Mouse (Mus musculus) ES-E14 (cell line): ENCODE results near the gene Ap5z1. TPM values are rescaled to one million over a fixed set of nuclear protein-coding genes. Genes with fewer than 3 reads are reported as not detected.

Experiments used
- DNase-seq: peaks from one replicate; pipeline ENCODE4 v3.0.0-alpha.2; 2013; ENCODE audit warnings: low read depth, low spot score
- H3K27ac ChIP-seq: 2 replicates; pipeline ENCODE4 v1.5.1; 2012; ENCODE audit warnings: low read depth, mild to moderate bottlenecking, low read length, moderate library complexity, mixed read lengths; ENCODE audit not compliant: poor library complexity, insufficient read depth, severe bottlenecking
- H3K36me3 ChIP-seq: 2 replicates; pipeline ENCODE4 v1.6.1; 2012; ENCODE audit warnings: mild to moderate bottlenecking, low read length, moderate library complexity, mixed read lengths; ENCODE audit not compliant: control insufficient read depth, poor library complexity, insufficient read depth, severe bottlenecking
- H3K4me1 ChIP-seq, 2 experiments: fragments of 150-350 bp in 1 of 2; sonication (generic) in 1 of 2; 2 replicates each; pipeline ENCODE4 v1.6.1; 2012; ENCODE audit warnings: low read length in 2 of 2, mild to moderate bottlenecking in 1 of 2, mixed read lengths in 1 of 2; ENCODE audit not compliant: control insufficient read depth in 2 of 2, insufficient read depth in 2 of 2, poor library complexity in 1 of 2
- H3K4me3 ChIP-seq, 2 experiments: fragments of 150-350 bp in 1 of 2; sonication (generic) in 1 of 2; 2 replicates each; pipeline ENCODE4 v1.5.1; 2012; ENCODE audit warnings: low read length in 2 of 2, low read depth in 1 of 2, mild to moderate bottlenecking in 1 of 2, mixed read lengths in 1 of 2; ENCODE audit not compliant: insufficient read depth in 1 of 2, poor library complexity in 1 of 2, severe bottlenecking in 1 of 2
- H3K9ac ChIP-seq: 2 replicates; pipeline ENCODE4 v1.6.1; 2012; ENCODE audit warnings: low read depth, mild to moderate bottlenecking, low read length, mixed read lengths; ENCODE audit not compliant: poor library complexity, insufficient read depth, severe bottlenecking
- H3K9me3 ChIP-seq: fragments of 150-350 bp; sonication (generic); 2 replicates; pipeline ENCODE4 v1.6.1; 2012; ENCODE audit warnings: low read depth, mild to moderate bottlenecking, low read length; ENCODE audit not compliant: control insufficient read depth, insufficient read depth
- CHD2 ChIP-seq: IDR thresholded peaks from 2 replicates; pipeline ENCODE4 v1.6.1; 2014; ENCODE audit warnings: mild to moderate bottlenecking, low read depth, low read length, inconsistent platforms
- HCFC1 ChIP-seq: IDR thresholded peaks from 2 replicates; pipeline ENCODE4 v1.6.1; 2012; ENCODE audit warnings: low read length, inconsistent platforms, borderline replicate concordance; ENCODE audit not compliant: insufficient read depth
- MAFK ChIP-seq: IDR thresholded peaks from 2 replicates; pipeline ENCODE4 v1.6.1; 2014; ENCODE audit warnings: mild to moderate bottlenecking, low read depth, low read length, inconsistent platforms; ENCODE audit not compliant: insufficient read depth
- ZC3H11A ChIP-seq: IDR thresholded peaks from 2 replicates; pipeline ENCODE4 v1.6.1; 2012; ENCODE audit warnings: low read depth, mild to moderate bottlenecking, inconsistent platforms, low read length, borderline replicate concordance
- ZNF384 ChIP-seq: IDR thresholded peaks from 2 replicates; pipeline ENCODE4 v1.6.1; 2012; ENCODE audit warnings: low read depth, low read length, inconsistent platforms
- in situ Hi-C, 2 experiments: fragments of 600-800 bp; cut with MboI; formaldehyde crosslinking; loops; one replicate each; pipeline ENCODE4 v1.15.1; 2025; ENCODE audit warnings: low sequenced_read_pairs in 2 of 2, inconsistent platforms in 1 of 2; ENCODE audit not compliant: unreplicated experiment in 2 of 2
- total RNA-seq: library from RNA; depleted of rRNA; stranded (reverse); fragments of 300-350 nt; gene quantifications from 2 replicates; pipeline ENCODE4 v1.2.3, GENCODE M21; 2012

Ap5z1 gene
- total RNA-seq, 1 experiment: 17.4 TPM

- H3K9ac ChIP-seq: 0 out of 2 replicates have a peak overlapping the region, but pooled peaks have one; percentile 17
- H3K27ac ChIP-seq: no peak overlapping the region
- in situ Hi-C loops: no loop called here
- DNase-seq: no peak
- TF ChIP-seq MAFK (no peak), CHD2 (no peak), ZNF384 (no peak), ZC3H11A (no peak), HCFC1 (no peak)
- H3K4me3 ChIP-seq: no peak overlapping the region
- no peaks in the 10 kb centered on the region; the same call in 1 of the 2 replicates for H3K9me3 ChIP-seq
- peaks cover 0 to 7% of the 10 kb centered on the region in 2 experiments; a peak in 3 of 4 replicates for H3K4me1 ChIP-seq
- H3K36me3 ChIP-seq: peaks cover 51% of the 10 kb centered on the region
These were observed 6.1 kb downstream of the Ap5z1 start for GRCm38 (mm10) chr5:142469796-142470195.

DNA sequence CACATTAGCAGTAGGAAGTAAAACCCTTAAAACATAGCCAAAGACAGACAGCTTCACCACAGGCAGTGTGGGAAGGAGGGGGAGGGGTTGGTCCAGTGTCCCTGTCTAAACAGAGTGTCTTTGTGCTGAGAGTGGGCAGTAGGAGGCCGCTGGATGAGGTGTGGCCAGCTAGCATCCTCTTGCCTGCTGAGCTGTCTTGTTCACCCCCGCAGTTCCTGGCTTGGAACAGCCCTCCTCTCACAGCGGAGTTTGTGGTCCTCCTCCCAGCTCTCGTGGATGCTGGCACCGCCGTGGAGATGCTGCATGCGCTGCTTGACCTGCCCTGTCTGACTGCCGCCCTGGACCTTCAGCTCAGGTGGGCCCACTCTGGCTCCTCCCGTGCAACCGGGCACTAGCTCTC lies 10.0 kb downstream of the Ap5z1 start:
- no peak for TF ChIP-seq CHD2
- TF ChIP-seq HCFC1: no peak
- TF ChIP-seq MAFK: no peak
- no peak for TF ChIP-seq ZC3H11A
- no peak for TF ChIP-seq ZNF384
- Histone ChIP-seq H3K36me3 (peaks cover 34% of the 10 kb centered on the region), H3K9me3 (no peaks in the 10 kb centered on the region; the same call in 1 of the 2 replicates), H3K9ac (no peak overlapping the region), H3K4me1 (peaks cover 0 to 26% of the 10 kb centered on the region in 2 experiments; a peak in 2 of 4 replicates), H3K4me3 (no peak overlapping the region), H3K27ac (no peak overlapping the region)
- in situ Hi-C loops: no loop called here
- no peak for DNase-seq

DNA sequence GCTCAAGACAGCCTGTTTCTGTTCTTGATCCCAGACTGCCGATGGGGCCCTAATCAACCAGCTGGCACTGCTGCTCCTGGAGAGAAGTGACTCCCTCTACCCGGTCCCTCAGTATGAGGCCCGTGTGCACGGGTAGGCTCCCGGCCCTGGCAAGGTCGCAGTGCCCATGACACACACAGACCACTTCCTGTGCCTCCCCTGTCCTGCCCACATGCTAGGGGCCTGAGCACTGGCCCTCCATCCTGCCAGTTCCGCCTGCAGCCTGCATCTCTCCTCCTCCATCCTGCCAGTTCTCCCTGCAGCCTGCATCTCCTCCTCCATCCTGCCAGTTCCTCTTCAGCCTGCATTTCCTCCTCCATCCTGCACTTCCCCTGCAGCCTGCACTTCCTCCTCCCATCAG lies 11.9 kb downstream of the Ap5z1 start:
- in situ Hi-C loops: no loop called here
- no peak overlapping the region; the same call in 1 of the 2 replicates for H3K9ac ChIP-seq

GRCm38 (mm10) chr5:142477346-142477745 lies 13.6 kb downstream of the Ap5z1 start:
- in situ Hi-C loops: no loop called here
- no peaks in the 10 kb centered on the region for H3K9me3 ChIP-seq
- no peak overlapping the region for H3K4me3 ChIP-seq
- peak overlapping the region; percentile 35; the same call in 1 of the 2 replicates for H3K9ac ChIP-seq
- TF ChIP-seq ZNF384: no peak
- no peak for TF ChIP-seq HCFC1
- TF ChIP-seq MAFK: no peak
- no peak for TF ChIP-seq CHD2
- no peak for TF ChIP-seq ZC3H11A
- no peak for DNase-seq
- H3K27ac ChIP-seq: peak overlapping the region; percentile 89; the same call in 1 of the 2 replicates
- H3K36me3 ChIP-seq: peaks cover 8% of the 10 kb centered on the region; the same call in 1 of the 2 replicates
- peaks cover 0 to 28% of the 10 kb centered on the region in 2 experiments; a peak in 2 of 4 replicates for H3K4me1 ChIP-seq

More for the DNA sequence above, 11.9 kb downstream of the Ap5z1 start:
- Histone ChIP-seq H3K9me3 (no peaks in the 10 kb centered on the region), H3K4me1 (peaks cover 0 to 26% of the 10 kb centered on the region in 2 experiments; a peak in 2 of 4 replicates), H3K36me3 (peaks cover 18% of the 10 kb centered on the region; the same call in 1 of the 2 replicates), H3K27ac (no peak overlapping the region), H3K4me3 (no peak overlapping the region)
- TF ChIP-seq ZC3H11A: no peak
- TF ChIP-seq CHD2: no peak
- no peak for TF ChIP-seq ZNF384
- TF ChIP-seq HCFC1: no peak
- no peak for TF ChIP-seq MAFK
- DNase-seq: no peak

- peak overlapping the region; percentile 89 for H3K27ac ChIP-seq
- no peaks in the 10 kb centered on the region for H3K9me3 ChIP-seq
- H3K9ac ChIP-seq: peak overlapping the region; percentile 8; the same call in 1 of the 2 replicates
- peaks cover 0 to 28% of the 10 kb centered on the region in 2 experiments; a peak in 2 of 4 replicates for H3K4me1 ChIP-seq
- TF ChIP-seq CHD2: 0 out of 2 replicates have a peak, but pooled peaks have one; percentile 19
- TF ChIP-seq ZC3H11A: no peak
- peak; percentile 96 for TF ChIP-seq MAFK
- TF ChIP-seq ZNF384: no peak
- no peak for TF ChIP-seq HCFC1
- in situ Hi-C loops: no loop called here
- H3K36me3 ChIP-seq: peaks cover 7% of the 10 kb centered on the region; the same call in 1 of the 2 replicates
- H3K4me3 ChIP-seq: no peak overlapping the region
- peak; percentile 51 for DNase-seq
These were observed 14.3 kb downstream of the Ap5z1 start for GRCm38 (mm10) chr5:142477866-142478615.
